Mouse (Mus musculus): Measurements from ENCODE around the gene Cyp51. TPM values are rescaled to one million over a fixed set of nuclear protein-coding genes. Genes with fewer than 3 reads are reported as not detected.

Gene Cyp51
- polyA plus RNA-seq, 1 experiment from 2014 or later, result 42.9 TPM

DNA sequence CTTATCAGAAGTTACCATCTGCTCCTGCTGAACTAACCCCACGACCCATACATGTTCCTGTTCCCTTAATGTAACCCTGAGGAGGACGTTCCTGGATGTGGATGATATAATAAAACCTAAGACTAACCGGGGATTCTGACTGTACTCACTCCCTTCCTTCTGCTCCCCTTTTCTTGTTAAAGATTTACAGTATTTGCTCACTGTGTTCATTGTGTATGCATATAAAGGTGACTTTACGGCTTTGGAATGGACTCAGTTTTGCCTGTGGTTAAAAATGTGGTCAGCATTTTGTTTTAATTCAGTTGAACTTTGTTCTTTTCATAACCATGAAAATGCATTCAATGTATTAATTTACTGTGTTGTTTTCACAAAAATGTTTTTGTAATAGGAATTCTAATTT lies 72.7 kb downstream of the Cyp51 start:
- ChIA-PET POLR2A (no interaction called here), CTCF (no interaction called here)
- TF ChIP-seq CTCF (IDR thresholded peaks at IDR 0.05), result no peak
- in situ Hi-C loops (cut with MboI; ENCODE audit: low pct_unique_long_range_greater_than_20kb), result no loop called here
- H3K27me3 ChIP-seq, result no peaks in the 10 kb centered on the region
- ATAC-seq (peak; percentile 70), DNase-seq (ENCODE audit: low read depth, low spot score) (no peak)

Other genes starting within 250 kb of the Cyp51 start
- gene Mterf1a, start 210.8 kb downstream of the Cyp51 start, polyA plus RNA-seq (2021), result 6.7 TPM
- gene Akap9, start 176.7 kb downstream of the Cyp51 start, polyA plus RNA-seq (2021), result 47.9 TPM
- 3.4 TPM for gene Mterf1b, start 87.6 kb upstream of the Cyp51 start, polyA plus RNA-seq (2021)